Mouse (Mus musculus) lung, embryonic 14.5 days (tissue): ENCODE results near the gene Phactr3. TPM values are rescaled to one million over a fixed set of nuclear protein-coding genes. Genes with fewer than 3 reads are reported as not detected.

Experiments used
- ATAC-seq: fragments of 200-750 bp; cut with Nextera tagmentation; 2 replicates; pipeline ENCODE4 v1.8.0; 2017; ENCODE audit warnings: mild to moderate bottlenecking, moderate TSS enrichment, moderate library complexity; ENCODE audit not compliant: insufficient read depth
- DNase-seq: peaks from one replicate; pipeline ENCODE4 v3.0.0-alpha.2; 2015
- H3K27ac ChIP-seq: fragments of 300-500 bp; sonication (generic); 2 replicates; pipeline ENCODE4 v1.5.1; 2014; ENCODE audit warnings: low read depth, mild to moderate bottlenecking, moderate library complexity
- H3K27me3 ChIP-seq: fragments of 300-500 bp; sonication (generic); 2 replicates; pipeline ENCODE4 v1.6.1; 2014; ENCODE audit warnings: low read length, control low read depth; ENCODE audit not compliant: insufficient read depth
- H3K36me3 ChIP-seq: fragments of 300-500 bp; sonication (generic); 2 replicates; pipeline ENCODE4 v1.6.1; 2014; ENCODE audit warnings: control low read depth; ENCODE audit not compliant: insufficient read depth
- H3K4me1 ChIP-seq: fragments of 300-500 bp; sonication (generic); 2 replicates; pipeline ENCODE4 v1.6.1; 2014; ENCODE audit warnings: antibody characterized with exemption, control low read depth; ENCODE audit not compliant: insufficient read depth
- H3K4me2 ChIP-seq: fragments of 300-500 bp; sonication (generic); 2 replicates; pipeline ENCODE4 v1.6.1; 2014; ENCODE audit warnings: mild to moderate bottlenecking
- H3K4me3 ChIP-seq: fragments of 300-500 bp; sonication (generic); 2 replicates; pipeline ENCODE4 v1.5.1; 2014; ENCODE audit warnings: low read depth, low read length
- H3K9ac ChIP-seq: fragments of 300-500 bp; sonication (generic); 2 replicates; pipeline ENCODE4 v1.6.1; 2014
- H3K9me3 ChIP-seq: fragments of 300-500 bp; sonication (generic); 2 replicates; pipeline ENCODE4 v1.6.1; 2016; ENCODE audit warnings: low read depth, low read length, control low read depth
- CTCF ChIP-seq: IDR thresholded peaks from 2 replicates; pipeline ENCODE4 v1.5.1; 2016; ENCODE audit warnings: antibody characterized with exemption, low read depth
- WGBS: fragments of 180-500 bp; shearing (Covaris S2); extraction: QIAGEN DNeasy Blood & Tissue Kit; methylation state at CpG from one replicate; pipeline ENCODE4 v1.1.7; 2014; 5-methylcytosine and 5-hydroxymethylcytosine counted together
- polyA plus RNA-seq: library from polyadenylated mRNA; unstranded; fragments of >200 nt; fragmentation: Nextera tagmentation; extraction: Ambion mirVana; gene quantifications from 2 replicates; pipeline ENCODE4 v1.2.1, GENCODE M21; 2014

Gene Phactr3
- polyA plus RNA-seq, 1 experiment from 2014 or later, result 0.33 TPM

DNA sequence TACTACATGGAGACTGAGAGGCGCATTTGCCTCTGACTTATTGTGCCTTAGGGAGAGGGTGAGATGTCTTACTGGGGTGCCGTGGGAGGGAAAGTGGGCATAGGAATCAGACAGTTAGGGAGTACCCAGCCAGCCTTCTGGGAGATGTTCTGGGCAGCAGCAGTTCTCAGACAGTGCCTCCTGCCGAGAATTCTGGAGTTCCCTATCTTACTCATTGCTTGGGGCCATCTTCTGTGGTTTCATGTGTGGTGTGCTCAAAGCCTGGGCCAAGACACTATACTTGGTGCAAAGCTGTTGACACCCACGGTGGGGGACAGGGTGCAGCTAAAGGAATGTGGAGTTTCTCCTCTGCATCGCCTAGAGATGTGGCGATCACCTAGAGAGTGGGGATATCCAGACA, 185.9 kb downstream of the Phactr3 start:
- WGBS, result 71% methylated on average over 6 of the region's 6 CpGs
- no peak for TF ChIP-seq CTCF
- H3K27ac ChIP-seq, result no peak overlapping the region

GRCm38 (mm10) chr2:178313539-178313938, 194.8 kb downstream of the Phactr3 start:
- DNase-seq (no peak), ATAC-seq (no peak)
- Histone ChIP-seq H3K27ac (no peak overlapping the region), H3K36me3 (no peaks in the 10 kb centered on the region), H3K4me3 (no peak overlapping the region), H3K27me3 (no peaks in the 10 kb centered on the region), H3K4me2 (no peak overlapping the region), H3K9me3 (no peaks in the 10 kb centered on the region), H3K4me1 (no peaks in the 10 kb centered on the region), H3K9ac (no peak overlapping the region)
- 57% methylated on average over 7 of the region's 7 CpGs for WGBS
- TF ChIP-seq CTCF, result no peak

More for the DNA sequence above, 185.9 kb downstream of the Phactr3 start:
- no peaks in the 10 kb centered on the region for H3K27me3 ChIP-seq
- no peaks in the 10 kb centered on the region for H3K36me3 ChIP-seq
- H3K4me1 ChIP-seq, result no peaks in the 10 kb centered on the region
- no peak overlapping the region for H3K4me3 ChIP-seq
- H3K4me2 ChIP-seq, result no peak overlapping the region
- DNase-seq (no peak), ATAC-seq (no peak)
- no peaks in the 10 kb centered on the region for H3K9me3 ChIP-seq
- H3K9ac ChIP-seq, result no peak overlapping the region

- Histone ChIP-seq H3K9ac (no peak overlapping the region), H3K27me3 (no peaks in the 10 kb centered on the region), H3K4me3 (no peak overlapping the region), H3K27ac (no peak overlapping the region), H3K4me2 (no peak overlapping the region), H3K36me3 (no peaks in the 10 kb centered on the region), H3K4me1 (no peaks in the 10 kb centered on the region), H3K9me3 (no peaks in the 10 kb centered on the region)
- WGBS, result 80% methylated on average over 1 of the region's 1 CpGs
- TF ChIP-seq CTCF, result no peak
- DNase-seq (no peak), ATAC-seq (no peak)
These were observed 197.5 kb downstream of the Phactr3 start for GRCm38 (mm10) chr2:178316281-178316680.

GRCm38 (mm10) chr2:178319766-178320165, 201.0 kb downstream of the Phactr3 start:
- Histone ChIP-seq H3K27me3 (no peaks in the 10 kb centered on the region), H3K9ac (no peak overlapping the region), H3K4me1 (no peaks in the 10 kb centered on the region), H3K36me3 (no peaks in the 10 kb centered on the region), H3K27ac (no peak overlapping the region), H3K4me2 (no peak overlapping the region), H3K4me3 (no peak overlapping the region), H3K9me3 (no peaks in the 10 kb centered on the region)
- TF ChIP-seq CTCF, result no peak
- ATAC-seq (no peak), DNase-seq (no peak)
- 71% methylated on average over 7 of the region's 7 CpGs for WGBS

DNA sequence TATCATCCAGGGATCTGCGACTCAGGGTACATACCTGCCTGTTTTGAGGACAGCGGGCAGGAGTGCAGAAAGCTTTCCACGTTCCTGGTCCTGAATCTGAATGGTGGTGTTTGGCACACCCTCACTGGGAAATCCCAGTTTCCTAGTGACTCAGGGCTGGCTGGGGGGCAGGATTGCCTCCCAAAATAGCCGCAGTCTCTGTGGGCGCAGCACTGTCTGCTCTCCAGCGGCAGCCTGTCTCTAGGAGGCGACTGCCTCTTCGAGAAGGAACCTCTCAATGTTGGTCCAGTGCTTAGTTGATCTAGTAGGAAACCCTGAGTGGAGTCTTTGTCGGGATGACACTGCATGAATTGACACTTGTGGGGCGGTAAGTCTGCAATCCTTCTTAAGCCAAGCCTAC, 202.5 kb downstream of the Phactr3 start:
- no peak overlapping the region for H3K4me3 ChIP-seq
- no peak for ATAC-seq
- H3K9me3 ChIP-seq, result no peaks in the 10 kb centered on the region
- TF ChIP-seq CTCF, result no peak
- H3K27ac ChIP-seq, result no peak overlapping the region
- no peaks in the 10 kb centered on the region for H3K4me1 ChIP-seq
- no peak for DNase-seq
- WGBS, result 81% methylated on average over 10 of the region's 10 CpGs
- H3K27me3 ChIP-seq, result no peaks in the 10 kb centered on the region
- H3K36me3 ChIP-seq, result no peaks in the 10 kb centered on the region
- no peak overlapping the region for H3K4me2 ChIP-seq
- no peak overlapping the region for H3K9ac ChIP-seq

DNA sequence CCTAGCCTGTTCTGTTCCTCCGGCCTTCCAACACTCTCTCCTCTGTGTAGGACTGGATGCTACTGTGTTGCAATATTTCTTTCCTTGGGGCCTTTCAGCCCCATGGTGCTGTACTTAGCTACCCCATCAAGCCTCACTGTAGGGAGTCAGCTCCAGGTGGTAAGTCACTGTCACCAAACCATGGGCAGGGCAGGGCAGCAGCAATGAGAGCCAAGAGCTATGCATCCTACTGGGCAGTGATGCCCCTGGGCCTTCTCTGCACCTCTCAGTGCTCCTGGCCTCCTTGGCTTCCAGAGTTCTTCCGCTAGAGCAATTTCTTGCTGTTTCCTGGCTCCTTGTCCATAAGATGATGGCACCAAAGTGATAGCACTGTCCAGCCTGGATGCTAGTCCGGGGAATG, 205.6 kb downstream of the Phactr3 start:
- Histone ChIP-seq H3K27ac (no peak overlapping the region), H3K4me1 (no peaks in the 10 kb centered on the region), H3K4me2 (no peak overlapping the region), H3K4me3 (no peak overlapping the region), H3K9ac (no peak overlapping the region), H3K27me3 (no peaks in the 10 kb centered on the region), H3K36me3 (no peaks in the 10 kb centered on the region), H3K9me3 (no peaks in the 10 kb centered on the region)
- ATAC-seq (no peak), DNase-seq (no peak)
- WGBS, result 76% methylated on average over 3 of the region's 3 CpGs
- no peak for TF ChIP-seq CTCF

- Histone ChIP-seq H3K36me3 (no peaks in the 10 kb centered on the region), H3K9me3 (no peaks in the 10 kb centered on the region), H3K9ac (no peak overlapping the region), H3K27ac (no peak overlapping the region), H3K4me1 (no peaks in the 10 kb centered on the region), H3K4me2 (no peak overlapping the region), H3K27me3 (no peaks in the 10 kb centered on the region), H3K4me3 (no peak overlapping the region)
- ATAC-seq (no peak), DNase-seq (no peak)
- 70% methylated on average over 4 of the region's 4 CpGs for WGBS
- no peak for TF ChIP-seq CTCF
These were observed 206.0 kb downstream of the Phactr3 start for GRCm38 (mm10) chr2:178324818-178325217.

- DNase-seq (no peak), ATAC-seq (no peak)
- no peak overlapping the region for H3K4me3 ChIP-seq
- no peak overlapping the region for H3K4me2 ChIP-seq
- 84% methylated on average over 10 of the region's 10 CpGs for WGBS
- no peaks in the 10 kb centered on the region for H3K36me3 ChIP-seq
- H3K27ac ChIP-seq, result no peak overlapping the region
- H3K27me3 ChIP-seq, result no peaks in the 10 kb centered on the region
- H3K4me1 ChIP-seq, result no peaks in the 10 kb centered on the region
- no peaks in the 10 kb centered on the region for H3K9me3 ChIP-seq
- TF ChIP-seq CTCF, result no peak
- H3K9ac ChIP-seq, result no peak overlapping the region
These were observed 207.3 kb downstream of the Phactr3 start for GRCm38 (mm10) chr2:178326067-178326466.
